Mouse (Mus musculus) heart, adult 2 months (tissue): ENCODE results near the gene Ccdc57.

ENCODE experiments used
- CTCF ChIP-seq: fragments of 200-600 bp; IDR thresholded peaks from 2 replicates; pipeline ENCODE4 v1.8.1; 2022; ENCODE audit warnings: antibody characterized with exemption, mild to moderate bottlenecking, moderate library complexity
- EP300 ChIP-seq: fragments of 200-500 bp; IDR thresholded peaks from 2 replicates; pipeline ENCODE4 v1.6.1; 2011; ENCODE audit warnings: low read depth, low read length, control low read depth; ENCODE audit not compliant: insufficient read depth
- POLR2A ChIP-seq: fragments of 200-500 bp; IDR thresholded peaks from 2 replicates; pipeline ENCODE4 v1.6.1; 2011; ENCODE audit warnings: mild to moderate bottlenecking, low read depth, low read length, control low read depth; ENCODE audit not compliant: insufficient read depth

DNA sequence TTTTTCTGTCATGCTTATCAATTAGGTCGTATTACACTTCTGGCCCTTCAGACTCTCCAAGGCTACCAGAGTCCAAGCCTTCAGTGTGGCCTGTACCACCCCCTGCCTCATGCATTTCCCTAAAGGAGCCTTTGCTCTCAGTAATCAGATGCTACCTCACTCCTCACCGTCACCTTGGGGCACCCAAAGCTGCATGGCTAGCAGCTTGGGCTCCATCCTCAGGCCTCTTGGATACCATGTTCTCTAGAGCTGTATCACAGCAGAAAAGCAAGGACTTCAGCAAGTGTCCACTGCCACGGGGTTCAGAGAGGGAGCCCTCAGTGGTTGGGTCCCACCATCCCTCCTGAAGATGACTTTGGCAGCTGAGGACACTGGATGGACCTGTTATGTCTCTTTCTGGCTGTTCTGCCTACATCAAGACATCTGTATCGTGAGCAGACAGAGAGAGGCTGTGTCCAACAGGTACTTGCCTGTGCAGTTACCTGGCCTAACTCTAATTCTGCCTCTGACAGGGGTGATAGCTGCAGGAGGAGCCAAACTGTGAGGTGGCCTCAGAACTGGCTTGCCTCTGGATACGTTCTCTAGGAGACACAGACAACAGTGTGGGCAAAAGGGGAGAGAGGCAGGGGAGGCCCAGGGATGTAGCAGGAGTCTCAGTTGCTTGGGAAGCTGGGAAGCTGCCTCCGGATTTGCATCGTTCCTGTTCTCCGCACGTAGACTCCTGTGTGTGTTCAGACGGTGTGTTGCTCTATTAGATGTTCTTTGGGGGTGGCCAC, 102.7 kb downstream of the Ccdc57 start:
- TF ChIP-seq CTCF (no peak), POLR2A (no peak), EP300 (no peak)
